Mouse (Mus musculus) kidney, adult 2 months (tissue): ENCODE data around the gene Gm28372.

Source experiments
- CTCF ChIP-seq: fragments of 200-500 bp; conservative IDR thresholded peaks from 2 replicates; pipeline ENCODE4 v1.5.1; 2011; ENCODE audit warnings: low read depth, mild to moderate bottlenecking, control low read depth, low read length, moderate library complexity, mixed read lengths; ENCODE audit not compliant: insufficient read depth, insufficient read length
- POLR2A ChIP-seq: fragments of 200-500 bp; IDR thresholded peaks from one replicate; pipeline ENCODE4 v1.6.1; 2011; ENCODE audit warnings: low read depth, low read length, control low read depth

DNA sequence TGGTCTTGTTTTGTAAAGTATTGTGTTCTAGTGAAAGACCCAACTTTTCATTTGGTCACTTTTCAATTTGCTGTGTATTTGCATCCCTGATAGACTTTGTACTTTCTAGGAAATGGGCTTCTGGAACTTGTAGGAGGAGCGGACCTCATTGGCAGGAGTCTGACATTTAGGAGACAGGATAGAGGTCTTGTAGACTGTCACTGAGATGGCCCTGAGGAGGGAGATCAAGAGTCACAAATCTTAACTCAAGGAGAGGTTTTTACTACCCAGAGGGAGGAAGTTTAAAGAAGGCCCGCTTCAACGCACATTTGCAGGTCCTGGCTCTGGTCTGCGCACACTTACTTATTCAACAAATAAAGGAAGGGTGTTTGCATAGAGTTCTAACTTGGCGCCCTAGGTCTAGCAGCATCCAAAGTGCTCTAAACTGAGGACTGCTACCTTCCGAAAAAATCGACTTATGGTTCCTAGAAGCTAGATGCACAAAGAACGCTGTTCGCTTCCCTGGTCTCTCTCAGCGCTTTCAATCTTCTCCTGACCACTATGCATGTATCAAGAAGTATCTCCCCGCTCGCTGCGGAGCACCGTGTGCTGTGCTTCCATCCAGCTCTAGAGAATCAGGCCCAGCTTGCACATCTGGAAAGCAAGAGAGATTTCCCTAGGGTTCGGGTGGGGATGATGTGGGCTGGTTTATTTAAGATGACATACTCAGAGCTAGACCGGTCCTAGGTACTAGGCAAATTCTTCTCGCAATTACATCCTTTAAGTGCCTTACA, 44.2 kb downstream of the Gm28372 start:
- TF ChIP-seq CTCF = no peak
- TF ChIP-seq POLR2A = no peak
